Mouse (Mus musculus): ENCODE measurements around the gene 1700016K19Rik. TPM values are rescaled to one million over a fixed set of nuclear protein-coding genes. Genes with fewer than 3 reads are reported as not detected.

Gene 1700016K19Rik
- polyA plus RNA-seq, 1 experiment from 2014 or later = 0.70 TPM

GRCm38 (mm10) chr11:76027139-76028071 is 27.7 kb downstream of the 1700016K19Rik start, which contains the start of gene Rflnb:
Gene Rflnb, minus strand, starts transcription at chr11:76027782.
- H3K9ac ChIP-seq (replicated peaks; ENCODE audit: low read length) = peak within 1 kb of the TSS; percentile 79
- H3K4me2 ChIP-seq (replicated peaks; ENCODE audit: low read depth, low read length) = peak within 1 kb of the TSS; percentile 85
- H3K27ac ChIP-seq (ENCODE audit: low read length) = peak within 1 kb of the TSS; percentile 51
- peak; percentile 94 for ATAC-seq (ENCODE audit: low FRiP score, low TSS enrichment)
- no peaks in the 10 kb centered on the region for H3K9me3 ChIP-seq (ENCODE audit: low read length)
- H3K27me3 ChIP-seq (ENCODE audit: insufficient read depth, low read length) = no peaks in the 10 kb centered on the region
- WGBS = under 1% methylated on average over 104 of the region's 112 CpGs
- peaks cover 25% of the 10 kb centered on the region for H3K4me1 ChIP-seq (ENCODE audit: insufficient read depth, low read length)
- 0 out of 2 replicates have a peak, but pooled peaks cover 5% of the 10 kb centered on the region for H3K36me3 ChIP-seq (ENCODE audit: insufficient read depth, low read length)
- peak within 1 kb of the TSS; percentile 74 for H3K4me3 ChIP-seq (ENCODE audit: low read length)

GRCm38 (mm10) chr11:76028072-76028465 is 28.4 kb downstream of the 1700016K19Rik start:
- peak overlapping the region; percentile 43 for H3K27ac ChIP-seq (ENCODE audit: low read length)
- H3K4me3 ChIP-seq (ENCODE audit: low read length) = peak overlapping the region; percentile 74
- peak; percentile 63 for ATAC-seq (ENCODE audit: low FRiP score, low TSS enrichment)
- H3K9ac ChIP-seq (replicated peaks; ENCODE audit: low read length) = peak overlapping the region; percentile 79
- H3K4me2 ChIP-seq (replicated peaks; ENCODE audit: low read depth, low read length) = peak overlapping the region; percentile 85
- 3% methylated on average over 13 of the region's 14 CpGs for WGBS
- H3K36me3 ChIP-seq (ENCODE audit: insufficient read depth, low read length) = 0 out of 2 replicates have a peak, but pooled peaks cover 5% of the 10 kb centered on the region
- peaks cover 25% of the 10 kb centered on the region for H3K4me1 ChIP-seq (ENCODE audit: insufficient read depth, low read length)
- H3K9me3 ChIP-seq (ENCODE audit: low read length) = no peaks in the 10 kb centered on the region
- no peaks in the 10 kb centered on the region for H3K27me3 ChIP-seq (ENCODE audit: insufficient read depth, low read length)

DNA sequence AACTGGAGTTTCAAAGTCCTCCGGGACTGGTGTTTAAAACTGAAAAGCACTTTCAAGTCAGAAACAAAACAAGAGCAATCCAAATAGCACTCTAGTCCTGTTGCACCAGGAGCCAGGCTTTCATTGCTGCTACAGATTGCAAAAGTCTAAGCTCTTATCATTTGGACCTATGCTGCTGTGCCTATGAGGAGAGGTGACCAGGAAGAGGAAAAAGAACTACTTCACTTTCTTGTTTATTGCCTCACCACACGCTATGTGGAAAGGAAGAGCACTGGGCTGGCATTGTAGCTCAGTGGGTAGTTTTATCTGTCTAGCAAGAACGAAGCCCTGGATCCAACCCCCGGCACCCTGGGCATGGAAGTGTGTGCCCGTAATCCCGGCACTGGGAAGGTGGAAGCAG is 33.6 kb downstream of the 1700016K19Rik start:
- Histone ChIP-seq H3K27me3 (ENCODE audit: insufficient read depth, low read length) (no peaks in the 10 kb centered on the region), H3K4me1 (ENCODE audit: insufficient read depth, low read length) (peaks cover 7% of the 10 kb centered on the region; the same call in 1 of the 2 replicates), H3K9ac (replicated peaks; ENCODE audit: low read length) (no peak overlapping the region), H3K9me3 (ENCODE audit: low read length) (no peaks in the 10 kb centered on the region), H3K4me3 (ENCODE audit: low read length) (no peak overlapping the region), H3K4me2 (replicated peaks; ENCODE audit: low read depth, low read length) (no peak overlapping the region), H3K36me3 (ENCODE audit: insufficient read depth, low read length) (no peaks in the 10 kb centered on the region), H3K27ac (ENCODE audit: low read length) (no peak overlapping the region)
- WGBS = 80% methylated on average over 6 of the region's 6 CpGs
- ATAC-seq (ENCODE audit: low FRiP score, low TSS enrichment) = no peak

- Histone ChIP-seq H3K27me3 (ENCODE audit: insufficient read depth, low read length) (no peaks in the 10 kb centered on the region), H3K4me1 (ENCODE audit: insufficient read depth, low read length) (peaks cover 7% of the 10 kb centered on the region; the same call in 1 of the 2 replicates), H3K9me3 (ENCODE audit: low read length) (no peaks in the 10 kb centered on the region), H3K36me3 (ENCODE audit: insufficient read depth, low read length) (no peaks in the 10 kb centered on the region), H3K9ac (replicated peaks; ENCODE audit: low read length) (no peak overlapping the region), H3K4me2 (replicated peaks; ENCODE audit: low read depth, low read length) (no peak overlapping the region), H3K4me3 (ENCODE audit: low read length) (no peak overlapping the region), H3K27ac (ENCODE audit: low read length) (no peak overlapping the region)
- ATAC-seq (ENCODE audit: low FRiP score, low TSS enrichment) = no peak
- whole genome bisulfite sequencing = 75% methylated on average over 4 of the region's 4 CpGs
Measured at GRCm38 (mm10) chr11:76033836-76034235, 34.1 kb downstream of the 1700016K19Rik start.

- Histone ChIP-seq H3K4me2 (replicated peaks; ENCODE audit: low read depth, low read length) (no peak overlapping the region), H3K9ac (replicated peaks; ENCODE audit: low read length) (no peak overlapping the region), H3K4me1 (ENCODE audit: insufficient read depth, low read length) (no peaks in the 10 kb centered on the region), H3K36me3 (ENCODE audit: insufficient read depth, low read length) (no peaks in the 10 kb centered on the region), H3K27ac (ENCODE audit: low read length) (no peak overlapping the region), H3K9me3 (ENCODE audit: low read length) (no peaks in the 10 kb centered on the region), H3K4me3 (ENCODE audit: low read length) (no peak overlapping the region), H3K27me3 (ENCODE audit: insufficient read depth, low read length) (no peaks in the 10 kb centered on the region)
- 65% methylated on average over 8 of the region's 8 CpGs for WGBS
- ATAC-seq (ENCODE audit: low FRiP score, low TSS enrichment) = no peak
Measured at GRCm38 (mm10) chr11:76035182-76035581, 35.5 kb downstream of the 1700016K19Rik start.

DNA sequence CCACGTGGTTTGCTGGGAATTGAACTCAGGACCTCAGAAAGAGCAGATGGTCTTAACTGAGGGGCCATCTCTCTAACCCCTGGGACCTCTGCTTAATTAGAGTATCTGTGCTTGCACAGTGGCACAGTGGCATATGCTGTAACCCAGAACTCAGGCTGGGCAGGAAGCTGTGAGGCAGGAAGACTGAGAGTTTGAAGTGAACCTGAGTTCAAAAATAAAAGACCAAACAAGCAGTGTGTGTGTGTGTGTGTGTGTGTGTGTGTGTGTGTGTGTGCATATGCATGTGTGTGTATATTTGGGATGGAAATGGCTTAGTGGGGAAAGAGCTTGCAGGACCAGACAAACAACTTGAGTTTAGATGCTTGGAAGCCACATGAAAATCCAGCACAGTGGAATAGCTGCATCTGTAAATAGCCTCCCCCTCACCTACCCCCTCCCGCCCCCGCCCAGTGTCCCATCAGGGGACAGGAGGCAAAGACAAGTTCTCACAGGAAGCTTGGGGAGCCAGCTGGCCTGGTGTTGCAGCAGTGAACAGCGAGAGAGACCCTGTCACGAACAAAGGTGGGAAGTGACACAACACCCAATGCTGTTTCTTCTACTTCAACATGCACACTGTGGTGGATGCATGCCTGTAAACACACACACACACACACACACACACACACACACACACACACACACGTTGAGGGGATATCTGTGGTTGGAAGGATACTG is 38.0 kb downstream of the 1700016K19Rik start:
- WGBS = 45% methylated on average over 6 of the region's 6 CpGs
- Histone ChIP-seq H3K4me2 (replicated peaks; ENCODE audit: low read depth, low read length) (no peak overlapping the region), H3K9ac (replicated peaks; ENCODE audit: low read length) (no peak overlapping the region), H3K27me3 (ENCODE audit: insufficient read depth, low read length) (no peaks in the 10 kb centered on the region), H3K4me1 (ENCODE audit: insufficient read depth, low read length) (peaks cover 10% of the 10 kb centered on the region; the same call in 1 of the 2 replicates), H3K27ac (ENCODE audit: low read length) (no peak overlapping the region), H3K4me3 (ENCODE audit: low read length) (no peak overlapping the region), H3K9me3 (ENCODE audit: low read length) (no peaks in the 10 kb centered on the region), H3K36me3 (ENCODE audit: insufficient read depth, low read length) (no peaks in the 10 kb centered on the region)
- ATAC-seq (ENCODE audit: low FRiP score, low TSS enrichment) = no peak

DNA sequence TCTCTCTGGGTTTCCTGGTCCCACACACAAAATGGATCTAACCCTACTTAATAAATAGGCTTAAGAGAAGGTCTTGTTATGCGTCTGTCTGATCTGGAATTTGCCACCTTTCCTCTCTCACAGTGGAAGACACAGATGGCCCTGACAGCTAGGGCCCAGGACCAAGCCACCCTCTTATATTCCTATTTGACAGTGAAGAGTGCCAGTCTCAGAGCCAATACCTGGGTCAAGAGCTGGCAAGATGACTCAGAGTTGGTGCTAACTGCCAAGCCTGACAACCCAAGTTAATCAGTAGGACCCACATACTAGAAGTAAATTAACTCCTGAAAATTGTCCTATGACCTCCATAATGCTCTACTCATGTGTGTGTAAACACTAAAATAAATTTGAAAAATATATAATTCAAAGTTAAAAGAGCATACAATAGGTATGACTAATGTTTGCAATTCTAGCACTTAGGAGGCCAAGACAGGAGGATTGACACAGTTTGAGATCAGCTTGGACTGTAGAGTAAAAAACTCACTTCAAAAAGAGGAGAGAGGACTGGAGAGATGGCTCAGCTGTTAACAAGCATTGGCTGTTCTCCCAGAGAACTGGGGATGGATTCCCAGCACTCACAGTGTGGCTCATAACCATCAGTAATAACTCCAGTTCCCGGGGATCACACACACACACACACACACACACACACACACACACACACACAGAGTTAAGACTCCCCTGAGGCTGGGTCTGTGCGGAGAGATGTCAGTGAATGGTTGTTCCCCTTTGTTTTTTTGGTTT is 39.8 kb downstream of the 1700016K19Rik start:
- H3K9ac ChIP-seq (replicated peaks; ENCODE audit: low read length) = no peak overlapping the region
- H3K9me3 ChIP-seq (ENCODE audit: low read length) = no peaks in the 10 kb centered on the region
- WGBS = 90% methylated on average over 3 of the region's 3 CpGs
- peaks cover 14% of the 10 kb centered on the region; the same call in 1 of the 2 replicates for H3K4me1 ChIP-seq (ENCODE audit: insufficient read depth, low read length)
- H3K4me2 ChIP-seq (replicated peaks; ENCODE audit: low read depth, low read length) = no peak overlapping the region
- no peak overlapping the region for H3K27ac ChIP-seq (ENCODE audit: low read length)
- H3K36me3 ChIP-seq (ENCODE audit: insufficient read depth, low read length) = no peaks in the 10 kb centered on the region
- no peak overlapping the region for H3K4me3 ChIP-seq (ENCODE audit: low read length)
- ATAC-seq (ENCODE audit: low FRiP score, low TSS enrichment) = no peak
- H3K27me3 ChIP-seq (ENCODE audit: insufficient read depth, low read length) = no peaks in the 10 kb centered on the region

DNA sequence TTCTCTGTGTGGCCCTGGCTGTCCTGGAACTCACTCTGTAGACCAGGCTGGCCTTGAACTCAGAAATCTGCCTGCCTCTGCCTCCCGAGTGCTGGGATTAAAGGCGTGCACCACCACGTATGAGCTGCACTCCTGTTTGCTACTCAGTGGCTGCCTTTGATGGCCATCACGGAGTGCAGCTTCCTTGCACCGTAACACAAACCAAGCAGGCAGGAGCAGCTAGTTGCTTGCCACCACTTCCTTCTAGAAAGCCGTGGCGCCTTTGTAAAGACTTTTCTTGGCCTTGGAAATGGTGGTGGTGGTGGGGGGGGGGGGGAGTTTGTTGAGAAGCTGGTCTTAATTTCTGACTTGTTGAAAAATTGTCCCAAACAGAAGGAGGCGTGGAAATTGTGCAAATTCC is 40.4 kb downstream of the 1700016K19Rik start:
- Histone ChIP-seq H3K9ac (replicated peaks; ENCODE audit: low read length) (no peak overlapping the region), H3K27me3 (ENCODE audit: insufficient read depth, low read length) (no peaks in the 10 kb centered on the region), H3K9me3 (ENCODE audit: low read length) (no peaks in the 10 kb centered on the region), H3K36me3 (ENCODE audit: insufficient read depth, low read length) (no peaks in the 10 kb centered on the region), H3K4me3 (ENCODE audit: low read length) (no peak overlapping the region), H3K27ac (ENCODE audit: low read length) (no peak overlapping the region), H3K4me1 (ENCODE audit: insufficient read depth, low read length) (peaks cover 14% of the 10 kb centered on the region; the same call in 1 of the 2 replicates), H3K4me2 (replicated peaks; ENCODE audit: low read depth, low read length) (no peak overlapping the region)
- WGBS = 85% methylated on average over 8 of the region's 8 CpGs
- no peak for ATAC-seq (ENCODE audit: low FRiP score, low TSS enrichment)

GRCm38 (mm10) chr11:76040761-76041376 is 41.2 kb downstream of the 1700016K19Rik start:
- 81% methylated on average over 4 of the region's 4 CpGs for WGBS

More at GRCm38 (mm10) chr11:76040761-76041376, 41.2 kb downstream of the 1700016K19Rik start:
- H3K9ac ChIP-seq (replicated peaks; ENCODE audit: low read length) = no peak overlapping the region
- no peaks in the 10 kb centered on the region for H3K27me3 ChIP-seq (ENCODE audit: insufficient read depth, low read length)
- ATAC-seq (ENCODE audit: low FRiP score, low TSS enrichment) = no peak
- no peaks in the 10 kb centered on the region for H3K36me3 ChIP-seq (ENCODE audit: insufficient read depth, low read length)
- H3K4me3 ChIP-seq (ENCODE audit: low read length) = no peak overlapping the region
- no peak overlapping the region for H3K4me2 ChIP-seq (replicated peaks; ENCODE audit: low read depth, low read length)
- peaks cover 14% of the 10 kb centered on the region; the same call in 1 of the 2 replicates for H3K4me1 ChIP-seq (ENCODE audit: insufficient read depth, low read length)
- no peaks in the 10 kb centered on the region for H3K9me3 ChIP-seq (ENCODE audit: low read length)
- no peak overlapping the region for H3K27ac ChIP-seq (ENCODE audit: low read length)

All from kidney, embryonic 16.5 days (tissue).